Mouse (Mus musculus): ENCODE measurements at regions not wholly inside any gene's neighbourhood (a gene's known extent, or its start where the extent isn't known, plus 50 kb on each side); places are given as distances from the start of the nearest gene placed in this dataset.
A peak's percentile ranks its signal among the peaks of the same experiment; 100 is the strongest.

DNA sequence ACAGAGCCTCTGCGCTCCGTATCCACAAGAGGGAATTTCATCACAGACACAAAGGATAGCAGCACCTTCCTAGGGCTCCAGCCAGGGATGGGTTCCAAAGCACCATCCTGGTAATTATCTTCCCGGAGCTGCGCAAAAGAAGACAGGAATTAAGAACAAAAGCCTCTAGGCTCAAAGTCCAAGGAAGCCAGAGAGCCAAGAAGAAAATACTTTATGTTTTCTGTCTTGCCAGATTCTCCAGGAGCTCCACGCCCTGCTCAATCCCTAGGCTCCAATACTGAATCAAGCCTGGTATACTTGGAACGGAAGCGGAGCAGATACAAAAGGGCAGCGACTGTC is 54.4 kb downstream of the Irf2bpl start:
- no peak for DNase-seq (ENCODE audit: low read depth, low spot score)

DNA sequence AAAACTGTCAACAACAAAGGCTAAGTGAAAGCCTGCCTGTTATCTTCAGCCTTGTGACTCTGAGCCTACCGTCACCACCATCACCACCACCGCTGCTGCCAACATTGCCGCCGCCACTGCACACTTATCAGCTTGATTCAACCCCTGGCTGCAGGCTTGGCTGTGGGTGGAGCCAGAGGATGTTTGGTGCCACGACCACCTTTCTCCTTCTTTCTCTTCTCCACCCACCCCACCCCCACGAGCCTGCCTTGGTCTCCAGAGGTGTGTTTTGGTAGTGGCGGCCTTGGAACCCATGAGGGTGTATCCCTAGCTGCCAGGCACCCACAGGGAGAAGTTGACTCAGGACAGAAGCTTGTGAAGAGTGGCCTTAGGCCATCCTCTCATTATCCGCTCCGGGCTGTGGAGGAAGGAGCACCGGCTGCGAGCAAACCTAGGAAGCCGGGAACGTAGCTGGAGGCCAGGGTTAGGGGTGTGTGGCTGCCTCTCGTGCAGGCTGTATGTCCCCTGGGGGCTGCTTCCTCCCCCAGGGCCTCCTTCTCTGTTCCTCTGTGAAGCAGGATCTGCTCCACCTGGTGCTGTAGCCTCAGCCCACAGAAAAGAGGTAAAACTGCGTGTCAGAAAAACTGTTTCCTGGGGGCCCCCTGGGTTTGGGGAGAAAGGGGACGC is 54.9 kb downstream of the Irf2bpl start:
- peak; percentile 63 for DNase-seq (ENCODE audit: low read depth, low spot score)

DNA sequence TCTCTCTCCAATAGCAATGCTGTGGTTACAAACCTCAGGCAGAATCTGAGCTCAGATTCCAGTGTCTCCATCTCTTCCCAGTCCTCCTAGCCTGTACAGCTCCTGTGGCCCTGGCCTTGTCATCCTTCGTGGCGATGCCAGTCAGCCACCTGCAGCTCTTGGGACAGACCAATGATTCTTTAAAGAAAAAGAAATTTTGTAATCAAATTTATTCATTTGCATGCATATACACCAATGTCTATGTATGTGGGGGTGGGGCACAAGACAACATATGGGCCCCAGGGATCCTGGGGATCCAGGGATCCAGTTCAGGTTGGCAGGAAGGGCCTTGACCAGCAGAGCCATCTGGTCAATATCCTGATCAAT is 57.4 kb downstream of the Irf2bpl start:
- DNase-seq (ENCODE audit: low read depth, low spot score), result no peak

DNA sequence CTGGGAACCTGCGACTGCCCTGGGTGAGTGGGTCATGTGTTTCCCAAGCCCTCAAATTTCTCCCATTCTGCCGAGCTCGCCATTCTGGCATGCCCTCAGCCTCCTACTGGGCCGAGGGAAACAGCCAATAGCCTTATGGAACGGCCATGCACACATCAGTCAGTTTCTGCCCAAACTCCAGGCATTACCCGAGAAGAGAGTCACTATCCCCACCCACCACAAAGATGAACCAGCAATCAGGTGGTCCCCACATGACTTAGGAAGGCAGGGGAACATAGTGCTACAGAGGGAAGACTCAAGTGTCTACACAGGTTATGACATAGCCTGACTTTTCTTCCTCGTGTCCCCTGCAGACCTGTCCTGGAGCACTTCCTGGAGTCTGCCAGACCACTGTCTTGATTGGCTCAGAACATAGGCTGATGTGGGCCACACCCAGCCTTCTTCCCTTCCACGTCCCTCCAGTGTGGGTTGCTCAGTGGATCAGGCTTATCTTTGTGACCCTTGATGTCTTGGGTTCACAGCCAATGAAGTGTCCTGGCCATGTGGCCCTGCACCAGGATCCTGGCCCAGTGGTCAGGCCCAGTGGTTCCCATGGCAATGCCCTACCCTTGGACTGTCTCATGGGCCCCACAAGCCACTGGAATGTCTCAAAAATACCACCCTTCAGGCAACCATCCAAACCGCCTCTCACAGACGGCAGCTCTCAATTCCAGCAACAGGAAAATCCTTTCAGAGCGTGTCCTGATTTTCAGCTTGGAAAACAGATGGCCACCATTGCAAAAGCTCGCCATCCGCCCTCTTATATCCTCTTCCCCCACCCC is 58.0 kb downstream of the Irf2bpl start:
- peak; percentile 71 for DNase-seq (ENCODE audit: low read depth, low spot score)

DNA sequence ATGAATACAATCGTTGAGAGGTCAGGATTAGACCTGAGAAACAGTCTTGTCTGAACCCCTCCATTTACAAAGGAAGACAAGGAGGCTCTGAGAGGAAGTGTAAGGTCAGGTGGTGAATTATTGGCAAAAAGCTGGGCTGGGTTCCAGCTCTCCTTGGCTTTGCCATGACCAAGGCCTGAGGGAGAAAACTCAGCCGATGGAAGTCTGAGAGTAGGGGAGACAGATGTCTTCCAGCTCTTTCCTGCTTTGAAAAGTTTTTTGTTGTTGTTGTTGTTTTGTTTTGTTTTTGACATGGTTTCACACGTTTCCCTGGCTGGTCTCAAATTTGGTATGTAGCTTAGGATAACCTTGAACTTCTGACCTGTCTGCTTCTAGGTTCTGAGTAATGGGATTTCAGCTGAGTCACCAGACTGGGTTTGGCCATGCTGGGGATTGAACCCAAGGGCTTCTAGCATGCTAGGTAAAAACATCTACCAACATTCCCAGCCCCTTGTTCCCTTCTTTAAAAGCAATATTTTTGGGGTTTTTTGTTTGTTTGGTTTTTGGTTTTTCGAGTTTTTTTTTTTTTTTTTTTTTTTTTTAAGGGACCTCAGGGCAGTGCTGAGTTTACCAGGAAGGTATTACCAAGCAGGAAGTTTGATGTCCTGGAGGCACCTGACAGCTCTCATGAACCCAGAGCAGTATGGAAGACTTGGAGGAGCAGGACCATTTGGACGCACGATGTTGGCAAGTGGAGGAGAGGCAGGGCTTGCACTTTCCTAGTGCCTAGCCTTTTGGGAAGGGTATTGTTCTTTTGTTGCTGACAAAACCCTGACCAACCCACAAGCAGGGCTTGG is 58.8 kb downstream of the Irf2bpl start:
- DNase-seq (ENCODE audit: low read depth, low spot score), result peak; percentile 71

DNA sequence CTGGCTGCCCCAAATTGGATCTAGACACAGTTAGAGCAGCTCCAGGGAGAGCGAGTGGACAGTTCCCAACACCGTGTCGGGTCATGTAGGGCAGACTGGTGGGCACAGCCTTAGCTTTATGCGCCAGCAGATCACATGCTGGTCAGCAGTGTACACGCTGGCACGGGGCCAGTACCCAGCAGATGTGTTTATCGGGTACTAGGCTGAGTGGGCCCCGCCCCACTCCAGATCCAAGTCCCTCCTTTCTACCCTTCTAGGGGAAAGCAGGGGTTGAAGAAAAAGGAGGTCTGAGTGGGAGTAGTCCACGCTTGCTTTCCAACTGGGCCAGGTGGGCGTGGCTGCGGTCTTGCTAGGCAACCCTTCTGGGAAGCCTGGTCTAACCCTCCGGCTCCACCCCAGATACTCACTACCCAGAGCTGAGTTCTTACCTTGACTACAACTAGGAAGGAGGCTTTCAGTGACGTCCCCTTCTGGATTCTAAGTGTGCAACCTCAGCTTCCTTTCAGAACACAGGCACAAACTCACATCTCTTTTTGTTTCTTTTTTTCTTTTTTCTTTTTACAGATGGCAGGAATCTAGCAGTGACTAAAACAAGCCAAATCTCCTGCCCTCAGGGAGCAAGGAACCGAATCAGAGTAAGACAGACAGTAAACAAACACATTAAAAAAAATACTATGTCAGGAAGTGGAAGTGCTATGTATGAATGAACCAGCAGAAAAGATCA is 59.6 kb downstream of the Irf2bpl start:
- DNase-seq (ENCODE audit: low read depth, low spot score), result peak; percentile 96

DNA sequence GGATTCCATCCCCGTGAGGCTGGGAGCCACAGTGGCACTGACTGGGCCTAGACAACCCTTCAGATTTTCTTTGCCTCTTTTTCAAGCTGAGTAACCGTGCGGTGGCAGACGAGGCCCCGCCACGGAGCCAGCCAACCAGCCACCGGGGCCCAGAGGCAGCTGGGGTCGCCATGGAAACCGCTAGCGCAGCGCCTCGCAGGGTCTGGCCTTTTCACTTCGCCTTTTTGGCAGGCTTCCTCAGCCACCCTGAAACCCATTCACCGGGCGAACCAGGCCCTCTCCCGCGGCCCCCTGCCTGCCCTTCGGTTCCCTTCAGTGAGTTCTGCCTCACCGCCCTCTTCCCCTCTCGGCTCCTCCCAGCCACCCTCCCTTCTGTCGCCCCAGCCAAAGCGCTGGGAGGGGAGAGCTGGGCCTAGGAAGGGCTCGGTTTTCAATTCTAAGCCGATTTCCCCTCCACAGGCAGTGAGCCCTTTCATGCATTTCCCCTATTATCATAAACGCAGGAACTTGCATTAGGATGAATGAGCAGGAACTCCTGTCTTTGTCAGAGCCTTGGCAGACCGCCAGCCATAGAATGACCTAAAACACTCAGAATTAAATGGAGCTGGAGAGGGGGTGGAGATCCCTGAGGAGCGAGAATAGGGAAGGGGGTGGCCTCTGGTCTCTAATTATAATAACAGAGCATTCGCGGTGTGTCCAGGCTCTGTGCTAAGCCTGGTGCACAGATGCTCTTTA is 60.6 kb downstream of the Irf2bpl start:
- peak; percentile 98 for DNase-seq (ENCODE audit: low read depth, low spot score)

DNA sequence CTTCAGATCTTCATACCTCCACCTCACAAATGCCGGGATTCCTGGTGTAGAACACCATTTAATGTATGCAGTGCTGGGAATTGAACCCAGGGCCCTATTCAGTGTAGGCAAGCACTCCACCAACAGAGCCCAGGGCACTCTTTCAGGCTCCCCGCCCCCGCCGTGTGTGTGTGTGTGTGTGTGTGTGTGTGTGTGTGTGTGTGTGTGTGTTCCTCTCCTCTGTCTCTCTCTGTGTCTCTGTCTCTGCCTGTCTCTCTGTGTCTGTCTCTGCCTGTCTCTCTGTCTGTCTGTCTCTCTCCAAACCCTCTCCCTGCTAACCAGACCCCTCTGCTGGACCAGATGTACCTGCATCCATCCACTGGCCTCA is 61.1 kb downstream of the Irf2bpl start:
- no peak for DNase-seq (ENCODE audit: low read depth, low spot score)

DNA sequence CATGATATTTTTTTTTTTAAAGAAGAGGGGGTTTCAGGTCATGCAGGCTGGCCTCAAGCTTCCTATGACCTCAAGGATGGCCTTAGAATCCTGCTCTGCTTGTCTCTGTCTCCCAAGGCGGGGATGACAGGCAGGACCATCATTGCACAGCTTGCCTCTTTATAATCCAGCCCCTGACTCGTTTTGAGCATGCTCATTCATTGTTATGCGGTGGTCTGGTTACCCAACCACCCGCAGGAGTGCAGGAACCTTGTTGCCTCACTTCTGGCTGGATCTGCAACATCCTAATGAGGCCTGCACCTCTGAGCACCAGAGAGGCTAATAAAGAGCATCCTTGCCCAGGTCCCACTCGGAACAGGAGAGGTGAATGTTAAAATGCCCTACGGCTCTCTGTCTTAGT is 63.4 kb downstream of the Irf2bpl start:
- DNase-seq (ENCODE audit: low read depth, low spot score), result peak; percentile 57

DNA sequence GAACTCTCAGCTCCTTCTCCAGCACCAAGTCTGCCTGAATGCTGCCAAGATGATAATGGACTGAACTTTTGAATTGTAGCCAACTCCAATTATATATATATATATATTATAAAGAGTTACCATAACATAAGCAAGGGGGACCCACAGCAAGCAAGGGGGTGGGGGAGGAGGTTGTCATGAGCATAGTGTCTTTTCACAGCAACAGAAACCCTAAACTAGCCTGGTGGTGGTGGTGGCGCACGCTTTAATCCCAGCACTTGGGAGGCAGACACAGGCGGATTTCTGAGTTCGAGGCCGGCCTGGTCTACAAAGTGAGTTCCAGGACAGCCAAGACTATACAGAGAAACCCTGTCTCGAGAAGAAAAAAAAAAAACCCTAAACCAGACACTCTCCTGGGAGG is 65.0 kb downstream of the Irf2bpl start:
- DNase-seq (ENCODE audit: low read depth, low spot score), result no peak

DNA sequence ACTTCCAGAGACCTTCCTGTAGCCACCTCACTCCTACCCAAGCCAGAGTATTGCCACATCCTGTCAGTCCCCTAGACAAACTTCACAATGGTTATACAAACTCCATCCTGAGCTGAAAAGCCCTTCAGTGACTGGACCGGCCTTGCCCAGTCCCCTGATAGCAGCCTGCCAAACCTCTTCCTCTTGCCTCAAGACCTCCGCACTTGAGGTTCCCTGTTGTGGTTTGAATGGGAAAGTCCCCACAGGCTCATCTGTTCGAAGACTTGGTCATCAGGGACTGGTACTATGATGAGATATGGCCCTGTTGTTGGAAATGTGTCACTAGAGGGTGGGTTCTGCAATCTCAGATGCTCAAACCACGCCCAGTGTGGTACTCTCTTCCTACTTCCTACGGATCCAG is 65.4 kb downstream of the Irf2bpl start:
- DNase-seq (ENCODE audit: low read depth, low spot score), result no peak

DNA sequence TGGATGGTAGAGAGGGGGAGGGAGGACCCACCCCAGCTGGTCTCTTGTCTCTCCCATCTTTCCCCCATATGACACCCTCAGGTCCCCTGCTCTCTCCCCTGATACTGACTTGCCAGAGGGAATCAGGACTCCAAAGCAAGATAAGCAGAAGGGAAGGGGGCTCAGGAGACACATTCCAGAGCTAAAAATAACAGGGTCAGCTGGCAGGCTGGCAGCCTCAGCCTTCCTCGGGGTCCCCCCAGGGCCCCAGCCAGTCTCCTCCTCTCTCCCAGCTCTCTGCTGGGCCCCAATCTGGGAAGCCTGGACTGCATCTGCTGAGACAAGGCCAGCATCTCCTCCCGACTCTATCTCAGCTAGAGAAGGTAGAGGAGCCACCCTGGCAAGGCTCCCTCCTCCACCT is 66.4 kb downstream of the Irf2bpl start:
- DNase-seq (ENCODE audit: low read depth, low spot score), result no peak

DNA sequence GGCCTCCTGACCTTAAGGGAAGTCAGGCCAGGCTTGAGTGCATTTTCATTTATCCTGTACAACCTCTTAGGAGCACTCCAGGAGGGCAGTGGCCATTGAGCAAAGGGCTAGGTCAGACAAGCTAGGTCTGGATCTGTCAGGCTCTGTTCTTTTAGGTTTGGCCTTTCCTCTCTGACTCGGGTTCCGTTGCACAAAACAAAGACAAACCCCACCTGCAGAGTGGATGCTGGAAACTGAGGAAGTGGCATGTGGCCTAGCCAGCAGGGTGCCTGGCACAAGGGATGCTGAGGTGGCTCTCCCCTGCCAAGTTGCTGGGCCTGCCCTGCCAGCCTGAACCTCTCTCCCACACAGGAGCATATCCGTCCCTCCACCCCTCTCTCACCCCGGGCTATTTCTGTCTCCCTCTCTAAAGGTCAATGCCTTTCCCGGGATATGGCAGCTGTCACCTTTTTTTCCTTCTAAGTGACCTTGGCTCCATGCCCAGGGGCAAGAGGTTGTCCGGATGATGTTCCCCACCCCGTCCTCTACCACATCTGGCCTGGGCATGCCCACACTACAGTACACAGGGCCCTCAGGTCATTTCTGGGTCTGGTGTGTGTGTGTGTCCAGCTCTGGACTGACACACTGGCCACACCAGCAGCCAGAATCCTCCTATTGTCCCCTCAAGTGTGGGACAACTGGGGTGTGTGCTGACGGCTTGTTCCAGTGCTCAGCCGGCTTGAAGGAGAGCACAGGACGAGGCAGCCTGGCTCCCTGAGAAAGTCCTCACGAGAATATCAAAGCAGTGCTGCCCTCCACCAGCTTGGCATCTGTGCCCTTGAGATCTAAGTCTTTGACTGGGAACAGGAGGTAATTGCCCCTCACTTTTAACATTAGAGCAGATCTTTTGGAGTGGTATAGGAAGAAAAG is 67.6 kb downstream of the Irf2bpl start:
- DNase-seq (ENCODE audit: low read depth, low spot score), result peak; percentile 90

DNA sequence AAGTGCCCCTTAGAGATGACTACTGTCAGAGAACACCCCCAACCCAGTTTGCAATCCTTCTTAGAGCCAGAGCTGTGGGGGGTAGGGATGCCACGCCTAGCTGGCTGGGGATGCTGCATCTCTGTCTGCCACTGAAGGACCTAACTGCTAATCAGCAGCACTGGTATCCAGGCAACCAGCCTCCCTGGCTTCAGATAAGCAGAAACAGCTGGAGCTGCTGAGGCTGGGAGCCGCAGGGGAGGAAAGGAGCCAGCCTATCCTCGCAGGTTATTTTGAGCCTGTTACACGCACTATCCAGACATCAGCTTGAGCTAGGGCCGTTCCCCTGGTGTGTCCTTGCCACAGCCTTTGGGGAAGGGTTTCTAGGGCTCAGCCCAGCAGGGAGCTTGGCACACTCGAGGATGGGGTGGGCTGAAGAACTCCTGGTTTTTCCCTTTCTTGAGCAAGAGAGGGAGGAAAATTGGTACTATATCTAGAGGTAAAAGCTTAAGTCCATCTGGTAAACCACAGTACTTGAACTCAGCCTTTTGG is 68.4 kb downstream of the Irf2bpl start:
- DNase-seq (ENCODE audit: low read depth, low spot score), result peak; percentile 91

DNA sequence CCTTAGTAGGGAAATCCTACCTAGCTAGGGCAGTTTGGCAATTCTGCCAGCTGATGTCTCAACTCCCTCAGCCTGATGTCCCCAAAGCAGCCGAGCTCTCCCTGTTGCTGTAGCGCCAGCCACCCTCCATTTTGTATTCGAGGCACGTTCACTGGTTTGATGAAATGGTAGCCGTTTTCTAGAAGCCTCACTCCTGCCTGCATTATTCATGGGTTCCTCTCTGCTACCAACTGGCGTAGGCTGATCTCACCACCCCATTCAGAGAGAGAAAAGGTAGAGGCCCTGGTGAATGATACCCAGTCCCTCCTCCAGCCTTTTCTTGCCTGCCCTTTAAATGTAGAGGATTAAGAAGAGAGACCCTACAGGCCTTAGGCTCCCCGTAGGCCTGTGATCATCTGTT is 69.9 kb downstream of the Irf2bpl start:
- DNase-seq (ENCODE audit: low read depth, low spot score), result no peak

Measured in ES-CJ7 (cell line).